Mouse (Mus musculus) lung, embryonic 14.5 days (tissue): ENCODE measurements around the gene Lypd6b. TPM values are rescaled to one million over a fixed set of nuclear protein-coding genes. Genes with fewer than 3 reads are reported as not detected.

Experiments used
- ATAC-seq: fragments of 200-750 bp; cut with Nextera tagmentation; 2 replicates; pipeline ENCODE4 v1.8.0; 2017; ENCODE audit warnings: mild to moderate bottlenecking, moderate TSS enrichment, moderate library complexity; ENCODE audit not compliant: insufficient read depth
- DNase-seq: peaks from one replicate; pipeline ENCODE4 v3.0.0-alpha.2; 2015
- H3K27ac ChIP-seq: fragments of 300-500 bp; sonication (generic); 2 replicates; pipeline ENCODE4 v1.5.1; 2014; ENCODE audit warnings: low read depth, mild to moderate bottlenecking, moderate library complexity
- H3K27me3 ChIP-seq: fragments of 300-500 bp; sonication (generic); 2 replicates; pipeline ENCODE4 v1.6.1; 2014; ENCODE audit warnings: low read length, control low read depth; ENCODE audit not compliant: insufficient read depth
- H3K36me3 ChIP-seq: fragments of 300-500 bp; sonication (generic); 2 replicates; pipeline ENCODE4 v1.6.1; 2014; ENCODE audit warnings: control low read depth; ENCODE audit not compliant: insufficient read depth
- H3K4me1 ChIP-seq: fragments of 300-500 bp; sonication (generic); 2 replicates; pipeline ENCODE4 v1.6.1; 2014; ENCODE audit warnings: antibody characterized with exemption, control low read depth; ENCODE audit not compliant: insufficient read depth
- H3K4me2 ChIP-seq: fragments of 300-500 bp; sonication (generic); 2 replicates; pipeline ENCODE4 v1.6.1; 2014; ENCODE audit warnings: mild to moderate bottlenecking
- H3K4me3 ChIP-seq: fragments of 300-500 bp; sonication (generic); 2 replicates; pipeline ENCODE4 v1.5.1; 2014; ENCODE audit warnings: low read depth, low read length
- H3K9ac ChIP-seq: fragments of 300-500 bp; sonication (generic); 2 replicates; pipeline ENCODE4 v1.6.1; 2014
- H3K9me3 ChIP-seq: fragments of 300-500 bp; sonication (generic); 2 replicates; pipeline ENCODE4 v1.6.1; 2016; ENCODE audit warnings: low read depth, low read length, control low read depth
- CTCF ChIP-seq: IDR thresholded peaks from 2 replicates; pipeline ENCODE4 v1.5.1; 2016; ENCODE audit warnings: antibody characterized with exemption, low read depth
- WGBS: fragments of 180-500 bp; shearing (Covaris S2); extraction: QIAGEN DNeasy Blood & Tissue Kit; methylation state at CpG from one replicate; pipeline ENCODE4 v1.1.7; 2014; 5-methylcytosine and 5-hydroxymethylcytosine counted together
- polyA plus RNA-seq: library from polyadenylated mRNA; unstranded; fragments of >200 nt; fragmentation: Nextera tagmentation; extraction: Ambion mirVana; gene quantifications from 2 replicates; pipeline ENCODE4 v1.2.1, GENCODE M21; 2014

Lypd6b gene
- polyA plus RNA-seq, 1 experiment from 2014 or later: 1.2 TPM

DNA sequence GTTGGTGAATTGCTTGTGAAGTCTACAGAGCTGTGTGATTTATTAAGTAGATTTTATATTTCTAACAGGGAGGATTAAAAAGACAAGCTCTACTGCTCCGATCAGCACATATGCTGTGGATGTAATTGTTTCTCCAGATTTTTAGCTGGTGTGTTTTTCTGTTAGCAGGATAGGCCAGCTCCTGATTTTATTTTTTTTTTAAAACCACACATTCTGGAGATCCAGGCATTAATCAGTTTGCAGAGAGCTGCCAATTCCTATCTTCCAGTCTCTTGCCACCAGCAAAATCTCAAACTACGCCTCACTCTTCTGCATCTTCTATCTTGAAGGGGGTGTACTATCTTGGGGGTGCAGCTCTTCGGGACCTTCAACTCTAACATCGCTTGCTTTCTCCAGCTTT is 130.6 kb downstream of the Lypd6b start:
- no peaks in the 10 kb centered on the region for H3K27me3 ChIP-seq
- H3K9ac ChIP-seq: no peak overlapping the region
- H3K4me2 ChIP-seq: no peak overlapping the region
- H3K4me3 ChIP-seq: no peak overlapping the region
- H3K4me1 ChIP-seq: no peaks in the 10 kb centered on the region
- H3K36me3 ChIP-seq: no peaks in the 10 kb centered on the region
- no peaks in the 10 kb centered on the region for H3K9me3 ChIP-seq
- WGBS: 42% methylated on average over 4 of the region's 4 CpGs
- DNase-seq (no peak), ATAC-seq (no peak)
- H3K27ac ChIP-seq: no peak overlapping the region
- TF ChIP-seq CTCF: no peak

DNA sequence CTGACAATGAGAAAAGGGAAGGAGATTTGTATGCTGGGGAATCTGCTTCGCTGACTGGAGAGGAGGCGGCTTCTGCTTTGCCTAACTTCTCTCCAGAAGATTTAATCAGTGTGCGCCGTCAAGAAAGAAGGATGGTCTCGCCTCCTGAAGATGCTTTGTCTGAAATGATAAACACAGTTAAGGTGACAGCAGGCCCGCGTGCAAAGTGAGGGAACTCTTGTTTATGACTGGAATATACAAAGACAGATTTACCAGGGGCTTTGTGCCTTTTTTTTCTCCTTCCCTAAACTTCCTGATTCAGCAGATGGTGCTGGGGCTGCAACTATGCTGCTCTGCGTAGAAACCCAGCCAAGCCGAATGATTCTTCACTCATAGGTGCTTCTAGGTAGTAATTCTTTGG is 131.2 kb downstream of the Lypd6b start:
- H3K27ac ChIP-seq: no peak overlapping the region
- no peak overlapping the region for H3K4me2 ChIP-seq
- DNase-seq: peak; percentile 13
- H3K4me3 ChIP-seq: no peak overlapping the region
- no peak for ATAC-seq
- no peaks in the 10 kb centered on the region for H3K27me3 ChIP-seq
- H3K4me1 ChIP-seq: no peaks in the 10 kb centered on the region
- TF ChIP-seq CTCF: no peak
- no peaks in the 10 kb centered on the region for H3K9me3 ChIP-seq
- no peaks in the 10 kb centered on the region for H3K36me3 ChIP-seq
- H3K9ac ChIP-seq: no peak overlapping the region
- 20% methylated on average over 9 of the region's 9 CpGs for WGBS

DNA sequence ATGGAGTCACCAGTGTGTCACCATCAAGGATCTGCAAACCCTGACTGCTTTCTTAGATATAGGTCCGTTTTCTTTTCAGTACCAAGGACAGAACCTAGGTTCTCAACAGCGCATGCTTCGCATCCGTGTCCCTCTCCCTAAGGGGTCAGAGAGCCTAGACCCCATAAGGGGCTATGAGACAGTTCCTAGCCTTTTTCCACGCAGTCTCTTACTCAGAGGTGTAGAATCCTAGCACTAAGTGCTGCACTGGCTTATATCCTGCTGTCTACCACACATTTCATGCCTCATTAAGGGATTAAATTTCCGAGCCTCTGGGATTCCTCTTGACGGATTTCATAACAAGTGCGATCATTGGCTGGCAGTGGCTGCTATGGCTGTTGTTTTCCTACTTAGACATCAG is 134.5 kb downstream of the Lypd6b start:
- WGBS: 44% methylated on average over 8 of the region's 8 CpGs
- peak; percentile 64 for DNase-seq
- H3K4me1 ChIP-seq: no peaks in the 10 kb centered on the region

DNA sequence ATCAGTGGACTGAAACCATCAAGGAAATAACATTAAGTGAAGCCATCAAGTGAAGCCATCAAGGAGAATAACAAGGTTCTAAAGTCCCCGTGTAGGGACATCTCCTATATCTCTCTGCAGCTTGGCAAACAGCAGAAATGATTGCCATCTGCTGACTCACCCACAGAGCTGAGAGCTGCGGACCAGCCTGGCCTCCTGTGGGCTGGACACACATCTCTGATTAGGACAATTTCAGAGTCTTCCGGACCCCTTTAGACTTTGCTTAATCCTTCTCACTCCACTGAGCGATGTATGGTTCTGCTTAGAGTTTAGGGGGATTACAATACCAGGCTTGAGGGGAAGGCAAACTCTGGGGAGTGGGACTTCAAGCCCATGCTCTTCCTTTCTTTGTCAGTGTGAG is 135.3 kb downstream of the Lypd6b start:
- H3K27ac ChIP-seq: no peak overlapping the region
- no peak for TF ChIP-seq CTCF
- no peak overlapping the region for H3K4me2 ChIP-seq
- no peak overlapping the region for H3K9ac ChIP-seq
- H3K4me3 ChIP-seq: no peak overlapping the region
- no peaks in the 10 kb centered on the region for H3K36me3 ChIP-seq
- WGBS: 79% methylated on average over 4 of the region's 4 CpGs
- no peak for DNase-seq
- H3K4me1 ChIP-seq: no peaks in the 10 kb centered on the region
- no peak for ATAC-seq
- H3K27me3 ChIP-seq: no peaks in the 10 kb centered on the region
- no peaks in the 10 kb centered on the region for H3K9me3 ChIP-seq

More for the DNA sequence above, 134.5 kb downstream of the Lypd6b start:
- Histone ChIP-seq H3K27ac (no peak overlapping the region), H3K27me3 (no peaks in the 10 kb centered on the region), H3K9me3 (no peaks in the 10 kb centered on the region), H3K4me2 (no peak overlapping the region), H3K36me3 (no peaks in the 10 kb centered on the region), H3K9ac (no peak overlapping the region), H3K4me3 (no peak overlapping the region)
- no peak for ATAC-seq
- no peak for TF ChIP-seq CTCF

DNA sequence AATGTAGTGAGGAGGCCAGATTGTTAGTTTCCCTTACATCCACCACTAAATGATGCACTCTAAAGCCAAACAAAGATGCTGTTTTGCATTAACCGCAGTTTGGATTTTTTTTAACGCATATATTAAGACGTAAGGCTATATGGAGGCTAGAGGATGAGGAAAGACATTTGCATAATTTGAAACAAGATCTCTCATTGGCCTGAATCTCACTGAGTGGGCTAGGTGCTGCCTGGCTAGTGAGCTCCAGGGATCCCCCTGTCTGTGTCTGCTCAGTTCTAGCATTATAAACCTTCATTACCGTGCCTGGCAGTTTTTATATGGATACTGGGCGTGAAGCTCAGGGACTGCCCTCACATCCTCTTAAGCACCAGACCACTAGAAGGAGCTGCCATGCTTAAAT is 138.7 kb downstream of the Lypd6b start:
- Histone ChIP-seq H3K4me2 (no peak overlapping the region), H3K36me3 (no peaks in the 10 kb centered on the region), H3K9me3 (no peaks in the 10 kb centered on the region), H3K4me1 (no peaks in the 10 kb centered on the region), H3K27ac (no peak overlapping the region), H3K27me3 (no peaks in the 10 kb centered on the region), H3K9ac (no peak overlapping the region), H3K4me3 (no peak overlapping the region)
- WGBS: 75% methylated on average over 5 of the region's 5 CpGs
- no peak for TF ChIP-seq CTCF
- ATAC-seq (no peak), DNase-seq (no peak)

DNA sequence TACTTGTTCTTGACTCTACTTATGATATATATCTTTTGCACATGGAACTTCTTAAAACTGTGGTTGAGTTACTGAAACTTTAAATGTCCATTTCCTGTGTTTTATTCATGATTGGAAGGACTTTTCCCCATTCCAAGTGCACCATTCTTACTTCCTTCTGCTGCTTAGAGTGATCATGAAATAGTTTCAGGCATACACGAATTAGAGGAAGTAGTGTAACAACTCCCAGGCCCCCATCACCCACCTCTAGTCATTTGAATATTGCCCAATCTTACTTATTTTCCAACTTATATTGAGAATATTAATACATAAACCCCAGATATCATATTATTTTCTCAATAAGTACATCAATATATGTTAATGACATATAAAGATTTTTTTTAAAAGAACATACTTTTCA is 139.9 kb downstream of the Lypd6b start:
- H3K4me1 ChIP-seq: no peaks in the 10 kb centered on the region
- TF ChIP-seq CTCF: no peak
- 48% methylated on average over 1 of the region's 1 CpGs for WGBS
- no peak overlapping the region for H3K4me2 ChIP-seq
- no peaks in the 10 kb centered on the region for H3K36me3 ChIP-seq
- no peak overlapping the region for H3K27ac ChIP-seq
- ATAC-seq: no peak
- no peaks in the 10 kb centered on the region for H3K9me3 ChIP-seq
- H3K4me3 ChIP-seq: no peak overlapping the region
- H3K9ac ChIP-seq: no peak overlapping the region
- DNase-seq: no peak
- H3K27me3 ChIP-seq: no peaks in the 10 kb centered on the region

DNA sequence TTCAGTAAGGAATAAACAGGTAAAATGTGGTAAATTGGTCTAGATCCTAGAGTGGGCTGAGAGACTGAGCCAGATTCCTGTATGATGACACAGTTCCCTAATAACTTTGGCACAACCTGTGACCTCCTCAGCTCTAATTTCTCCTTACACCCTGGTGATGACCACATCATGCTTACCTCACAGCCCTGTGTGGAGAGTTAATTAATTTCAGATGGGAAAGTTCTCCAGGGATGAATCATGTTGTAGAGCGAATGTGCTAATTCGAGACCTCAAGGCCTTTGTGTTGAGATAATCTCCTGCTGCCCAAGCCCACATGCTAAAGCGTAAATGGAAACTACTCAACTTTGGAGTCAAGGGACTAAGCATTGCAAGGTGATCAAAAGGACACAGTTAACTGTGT is 142.4 kb downstream of the Lypd6b start:
- H3K4me3 ChIP-seq: no peak overlapping the region
- H3K4me1 ChIP-seq: no peaks in the 10 kb centered on the region
- WGBS: 92% methylated on average over 3 of the region's 3 CpGs
- H3K27me3 ChIP-seq: no peaks in the 10 kb centered on the region
- no peak for DNase-seq
- no peak overlapping the region for H3K27ac ChIP-seq
- no peaks in the 10 kb centered on the region for H3K9me3 ChIP-seq
- no peak for ATAC-seq
- no peak overlapping the region for H3K9ac ChIP-seq
- H3K4me2 ChIP-seq: no peak overlapping the region
- no peak for TF ChIP-seq CTCF
- no peaks in the 10 kb centered on the region for H3K36me3 ChIP-seq

DNA sequence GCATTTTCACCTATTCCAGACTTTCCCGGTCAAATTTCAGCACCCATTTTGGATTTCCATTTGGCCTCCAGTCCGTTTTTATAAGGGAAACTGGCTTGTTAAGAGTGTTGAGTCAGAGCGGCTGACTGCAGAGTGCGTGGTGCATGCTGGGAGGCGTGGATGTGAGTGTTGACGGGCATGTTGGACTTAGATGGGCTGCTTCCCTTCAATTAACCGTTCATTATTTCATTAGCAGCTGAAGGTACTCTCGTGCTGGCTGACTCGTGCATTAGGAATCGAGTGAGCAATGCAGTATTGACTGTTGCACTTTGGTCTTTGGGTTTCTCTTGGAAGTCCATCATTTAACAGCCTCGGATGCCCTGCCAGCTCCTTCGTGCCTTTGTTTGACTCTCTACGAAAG is 150.1 kb downstream of the Lypd6b start:
- no peaks in the 10 kb centered on the region for H3K4me1 ChIP-seq
- no peak overlapping the region for H3K27ac ChIP-seq
- DNase-seq (peak; percentile 7), ATAC-seq (no peak)
- no peak overlapping the region for H3K9ac ChIP-seq
- WGBS: 47% methylated on average over 13 of the region's 13 CpGs
- no peak overlapping the region for H3K4me3 ChIP-seq
- TF ChIP-seq CTCF: no peak
- no peaks in the 10 kb centered on the region for H3K27me3 ChIP-seq
- no peaks in the 10 kb centered on the region for H3K36me3 ChIP-seq
- no peaks in the 10 kb centered on the region for H3K9me3 ChIP-seq
- no peak overlapping the region for H3K4me2 ChIP-seq
